Mouse (Mus musculus): Measurements from ENCODE around the gene Aak1.

GRCm38 (mm10) chr6:87051886-87052425 is 202.6 kb downstream of the Aak1 start:
- TF ChIP-seq POLR2A (IDR thresholded peaks at IDR 0.05; ENCODE audit: control insufficient read depth, low read depth, low read length), result no peak
- TF ChIP-seq CTCF (IDR thresholded peaks at IDR 0.05; ENCODE audit: control insufficient read depth, insufficient read depth, insufficient replicate concordance, low read depth, low read length), result no peak

All from testis, adult 2 months (tissue).